18 mouse cellular contexts compared by ENCODE assay signal in the genomic region with DNA sequence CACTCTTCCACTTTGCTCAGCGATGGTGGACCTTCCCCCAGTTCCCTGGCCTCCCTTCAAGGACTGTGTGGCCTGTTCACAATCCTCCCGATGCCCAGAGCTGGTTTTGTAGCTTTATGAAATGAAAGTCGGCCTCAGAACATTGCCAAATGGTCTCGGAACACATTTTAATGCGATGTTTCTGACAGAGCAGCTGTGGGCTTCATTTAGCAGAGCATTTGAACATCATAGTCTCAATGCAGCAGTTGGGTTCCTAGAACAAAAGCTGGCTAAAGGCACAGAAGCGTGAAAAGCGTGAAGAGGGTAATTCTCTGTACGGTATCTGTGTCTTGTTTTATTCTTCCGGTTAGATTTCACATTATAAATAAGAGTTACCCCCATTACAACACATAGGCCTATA.
DNase-seq lines count a peak whose midpoint lies in the region; ATAC-seq and TF ChIP-seq lines count a peak whose summit lies in the region.
"Had no signal": no experiment of that assay in that cellular context is flagged by ENCODE, and none has a peak within 500 bp of the region (broad histone marks: within the 10 kb centered on the region; RNA-seq: fewer than 3 reads in every experiment).

No protein-coding gene starts in this region.

- ATAC-seq in frontal cortex, adult (ENCODE audit: low TSS enrichment), result peak; percentile 89
- ATAC-seq: intestine, postnatal 0 days; liver, embryonic 12.5 days; Patski had no signal

- intact Hi-C loops in left cerebral cortex, postnatal 25 days (cut with DNase I), result no loop called here

- no peak for TF ChIP-seq CTCF in layer of hippocampus, adult 2 months (conservative IDR thresholded peaks at IDR 0.05)

- no peak overlapping the region for H3K4me3 ChIP-seq in layer of hippocampus, adult 2 months
- H3K4me3 ChIP-seq: embryonic facial prominence, embryonic 12.5 days; limb, embryonic 10.5 days; liver, embryonic 12.5 days; neural tube, embryonic 15.5 days had no signal

- DNase-seq in frontal cortex, postnatal 14 days (ENCODE audit: low spot score in 2 of 2), result no peak
- DNase-seq in A20 (ENCODE audit: low read depth, low spot score), result peak; percentile 6
- peak; percentile 22 to 32 for DNase-seq in layer of hippocampus, adult 2 months (ENCODE audit: low spot score in 2 of 2)
- peak; percentile 23 to 59 for DNase-seq in left cerebral cortex, postnatal 25 days (ENCODE audit: low spot score in 2 of 2)
- no peak for DNase-seq in spleen, postnatal 10 days (ENCODE audit: low spot score in 2 of 2)
- no peak for DNase-seq in urinary bladder, adult 2 months (ENCODE audit: low spot score)
- no peak for DNase-seq in lung, postnatal 4 days
- DNase-seq: cerebellum, adult 11-12 months; heart, adult 11 months; kidney, postnatal 25 days had no signal

- peak overlapping the region; percentile 63 for H3K27ac ChIP-seq in layer of hippocampus, adult 2 months
- H3K27ac ChIP-seq: embryonic facial prominence, embryonic 12.5 days; hindbrain, embryonic 14.5 days; limb, embryonic 10.5 days; liver, embryonic 12.5 days; neural tube, embryonic 15.5 days had no signal

Comparison
In these comparisons a context has a peak if more than half of its experiments do, and no peak if none do; other contexts are left out.
1. DNase-seq: peak in A20 (single experiment), layer of hippocampus, adult 2 months (2 of 2) and left cerebral cortex, postnatal 25 days (2 of 2); none in frontal cortex, postnatal 14 days (0 of 2), spleen, postnatal 10 days (0 of 2), urinary bladder, adult 2 months (single experiment) and lung, postnatal 4 days (0 of 2).